Mouse (Mus musculus) G1E-ER4 (cell line): ENCODE data around the gene Clk1. TPM values are rescaled to one million over a fixed set of nuclear protein-coding genes. Genes with fewer than 3 reads are reported as not detected.
A peak's percentile ranks its signal among the peaks of the same experiment; 100 is the strongest.

Experiments
- GATA1 ChIP-seq: IDR thresholded peaks from one replicate; pipeline ENCODE4 v1.8.0; 2012; ENCODE audit warnings: low read length, inconsistent platforms
- polyA plus RNA-seq: library from polyadenylated mRNA; stranded (reverse); fragments of >175 nt; gene quantifications from 2 replicates; pipeline ENCODE4 v1.2.3, GENCODE M21; 2012

Gene Clk1
- polyA plus RNA-seq, 1 experiment: 3.2 TPM

DNA sequence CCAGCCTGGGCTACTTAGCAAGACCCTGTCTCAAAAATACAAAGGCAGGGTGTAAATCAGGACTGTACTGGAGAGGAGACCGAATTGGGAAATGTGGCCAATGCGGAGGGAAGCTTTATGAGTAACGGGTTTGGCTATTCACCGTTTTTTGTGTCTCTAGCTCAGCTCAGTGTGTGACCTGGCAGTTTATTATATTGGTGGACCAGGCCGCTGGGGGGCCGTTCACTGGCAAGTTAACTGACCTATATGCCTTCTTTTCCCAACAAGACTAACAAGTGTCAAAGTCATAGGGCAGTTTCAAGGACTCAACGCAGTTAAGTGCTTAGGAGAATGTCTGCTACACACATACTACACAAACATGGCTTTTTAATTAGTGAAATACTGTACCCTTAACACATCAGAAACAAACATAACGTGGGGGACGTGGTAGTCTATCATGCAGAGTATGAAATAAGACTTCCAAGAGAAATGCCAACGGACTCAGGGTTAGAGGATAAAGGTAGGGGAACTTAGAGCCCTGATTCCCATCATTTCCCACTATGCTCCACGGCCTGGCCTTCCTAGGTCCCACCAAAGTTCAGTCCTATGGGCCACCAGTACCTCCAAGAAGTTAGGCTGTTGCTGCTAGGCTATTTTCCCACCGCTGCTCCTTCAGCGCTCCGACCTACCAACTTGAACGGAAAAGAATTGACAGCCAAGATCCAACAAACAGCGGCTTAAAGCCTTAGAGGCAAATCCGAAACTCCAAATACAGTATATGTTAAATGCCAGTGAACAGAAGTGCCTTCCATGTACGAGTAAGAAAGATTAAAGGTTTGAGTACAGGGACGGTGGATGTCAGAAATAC lies 32.2 kb downstream of the Clk1 start:
- no peak for TF ChIP-seq GATA1

GRCm38 (mm10) chr1:58382586-58383281 lies 41.1 kb downstream of the Clk1 start:
- no peak for TF ChIP-seq GATA1

DNA sequence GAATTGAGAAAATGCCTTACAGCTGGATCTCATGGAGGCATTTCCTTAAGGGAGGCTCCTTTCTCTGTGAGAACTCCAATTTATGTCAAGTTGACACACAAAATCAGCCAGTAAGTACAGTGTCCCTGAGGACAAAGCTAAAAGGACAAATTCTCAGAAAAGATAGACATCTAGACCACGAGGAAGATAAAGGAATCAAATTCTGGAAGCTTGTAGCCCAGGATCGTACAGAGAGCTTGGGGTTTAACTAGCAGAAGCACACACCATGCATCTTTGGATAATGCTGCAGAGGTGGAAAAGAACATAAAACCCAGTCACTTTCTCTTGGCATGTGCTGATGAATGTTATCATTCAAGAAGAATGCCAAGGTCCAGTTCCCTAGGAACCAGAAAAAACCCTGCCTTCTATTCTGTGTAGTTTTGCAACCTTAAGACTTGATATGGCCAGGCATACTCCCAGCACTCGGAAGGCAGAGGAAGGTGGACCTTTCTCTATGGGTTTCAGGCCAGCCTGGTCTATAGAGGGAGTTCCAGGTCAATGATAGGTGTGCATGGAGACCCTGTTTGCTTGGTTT lies 48.2 kb downstream of the Clk1 start:
- TF ChIP-seq GATA1: peak; percentile 88

GRCm38 (mm10) chr1:58369716-58370115 lies 54.1 kb downstream of the Clk1 start:
- no peak for TF ChIP-seq GATA1

GRCm38 (mm10) chr1:58366737-58367471 lies 57.0 kb downstream of the Clk1 start:
- no peak for TF ChIP-seq GATA1

DNA sequence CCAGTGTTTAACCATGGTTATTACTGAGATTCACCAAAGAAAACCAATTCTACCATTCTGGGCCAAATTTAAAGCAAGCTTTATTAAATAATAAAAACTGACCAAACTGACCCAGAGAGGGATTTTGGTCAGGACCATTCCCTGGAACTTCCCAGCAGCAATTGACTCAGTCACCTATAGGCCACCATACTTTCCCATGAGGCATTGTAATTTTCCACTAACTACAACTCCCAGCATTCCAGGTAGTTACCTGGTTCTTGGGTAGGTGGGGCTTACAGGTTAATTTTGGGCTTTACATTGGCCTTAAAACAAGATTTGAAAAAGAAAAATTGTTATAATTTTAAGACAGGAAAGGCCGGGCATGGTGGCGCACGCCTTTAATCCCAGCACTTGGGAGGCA lies 58.0 kb downstream of the Clk1 start:
- TF ChIP-seq GATA1: no peak

- no peak for TF ChIP-seq GATA1
These were observed 59.3 kb downstream of the Clk1 start for GRCm38 (mm10) chr1:58364551-58364950.

DNA sequence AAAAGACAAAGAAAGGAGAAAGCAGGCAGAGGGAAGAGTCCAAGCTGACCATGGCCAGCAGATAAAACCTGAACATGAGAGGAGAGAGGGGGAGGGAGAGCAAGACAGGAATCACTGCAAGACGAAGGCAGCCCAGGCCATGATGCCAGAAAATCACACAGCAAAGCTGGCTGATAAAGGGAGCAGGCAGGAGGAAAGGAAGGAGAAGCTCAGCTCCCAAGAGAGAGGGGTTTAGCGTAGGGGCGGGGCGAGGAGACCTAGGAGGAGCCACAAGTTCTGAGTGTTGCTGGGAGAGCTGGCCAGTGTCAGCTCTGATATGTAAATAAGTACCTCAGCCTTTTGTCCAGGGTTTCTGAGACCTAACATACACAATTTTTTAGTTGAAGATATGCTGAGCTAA lies 61.6 kb downstream of the Clk1 start:
- TF ChIP-seq GATA1: no peak

Other genes starting within 250 kb of the Clk1 start
- 0.05 and 0.43 TPM in 2 replicates for gene Aox4, start 213.7 kb downstream of the Clk1 start, polyA plus RNA-seq
- gene Aox2, start 145.7 kb downstream of the Clk1 start, polyA plus RNA-seq: 0.36 and 0.42 TPM in 2 replicates
- 15.6 and 22.9 TPM in 2 replicates for gene Bzw1, start 31.2 kb downstream of the Clk1 start, polyA plus RNA-seq
- gene Nif3l1, start 21.1 kb upstream of the Clk1 start, polyA plus RNA-seq: 2.7 and 11.0 TPM in 2 replicates
- 8.2 and 11.2 TPM in 2 replicates for gene Ppil3, start 21.4 kb upstream of the Clk1 start, polyA plus RNA-seq
- gene Orc2, start 81.0 kb upstream of the Clk1 start, polyA plus RNA-seq: 35.5 and 54.7 TPM in 2 replicates
- 7.8 and 8.6 TPM in 2 replicates for gene Fam126b, start 162.3 kb upstream of the Clk1 start, polyA plus RNA-seq
- gene Ndufb3, start 162.3 kb upstream of the Clk1 start, polyA plus RNA-seq: 2.1 and 4.1 TPM in 2 replicates